Mouse (Mus musculus) left cerebral cortex, adult 2 months (tissue): ENCODE data around the gene Rhbdd1. TPM values are rescaled to one million over a fixed set of nuclear protein-coding genes. Genes with fewer than 3 reads are reported as not detected.

Experiments used
- DNase-seq, 2 experiments: peaks; one replicate each; pipeline ENCODE4 v3.0.0; 2021 to 2022; ENCODE audit warnings: low spot score in 2 of 2, mixed read lengths in 1 of 2; ENCODE audit errors: extremely low spot score in 1 of 2
- H3K27ac ChIP-seq: fragments of 200-600 bp; 2 replicates; pipeline ENCODE4 v1.8.1; 2022
- H3K4me3 ChIP-seq: fragments of 200-600 bp; 2 replicates; pipeline ENCODE4 v1.8.1; 2022
- CTCF ChIP-seq: fragments of 200-600 bp; IDR thresholded peaks from 2 replicates; pipeline ENCODE4 v1.8.1; 2022; ENCODE audit warnings: antibody characterized with exemption, mild to moderate bottlenecking, moderate library complexity
- intact Hi-C: fragments of 180-260 bp; cut with DNase I; formaldehyde crosslinking; loops from one replicate; pipeline ENCODE4 v1.15.1; 2025
- long read RNA-seq, 2 experiments: library from polyadenylated mRNA; stranded (forward); transcript quantifications; one replicate each; pipeline ENCODE4 v2.0.0; 2021; ENCODE audit warnings: borderline mapping rate in 2 of 2
- total RNA-seq, 2 experiments: library from RNA; stranded (reverse); gene quantifications; 2 replicates each; pipeline ENCODE4 v1.2.3; 2021

Gene Rhbdd1
- total RNA-seq, result 1 to 10 TPM; 7.6 to 8.4 TPM
- long read RNA-seq, experiment 1, transcript Rhbdd1-201 (7 exons, 3,636 nt), result major isoform, 6 of 9 reads
- long read RNA-seq, experiment 1, partial matches to known transcripts, result 1 of 9 reads
- long read RNA-seq, experiment 1, other reads (novel, unspliced or antisense), result 2 of 9 reads
- long read RNA-seq, experiment 2, partial matches to known transcripts, result 2 of 7 reads
- long read RNA-seq, experiment 2, other reads (novel, unspliced or antisense), result 1 of 7 reads

DNA sequence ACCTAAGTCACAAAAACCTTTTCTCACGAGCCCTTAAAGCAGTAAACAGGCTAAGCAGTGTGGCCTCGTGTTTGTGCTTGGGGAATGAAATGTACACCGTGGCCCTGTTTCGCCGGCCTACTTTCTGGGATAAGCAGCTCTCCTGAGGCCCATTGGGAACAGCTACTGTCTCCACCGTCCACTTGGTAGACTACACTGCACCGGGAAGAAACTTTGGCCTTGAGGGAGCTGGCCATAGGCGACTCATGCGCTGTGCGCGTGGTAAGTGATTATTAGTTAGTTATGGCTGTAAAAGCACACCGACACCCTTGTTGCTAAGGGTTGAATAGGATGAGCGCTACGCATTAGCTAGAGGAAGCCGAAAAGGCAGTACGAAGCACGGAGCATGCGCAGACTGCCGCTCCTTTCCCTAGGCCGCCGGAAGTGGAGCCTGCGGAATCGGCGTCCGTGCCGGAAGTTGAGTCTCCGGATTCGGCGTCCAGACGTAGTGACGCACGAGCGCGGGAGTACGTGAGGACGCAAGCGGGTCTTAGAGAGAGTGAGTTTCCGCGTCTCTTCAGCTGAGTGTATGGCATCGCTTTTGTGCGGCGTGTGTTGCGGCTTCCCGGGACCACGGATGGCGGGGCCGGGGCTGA is at the start of gene Rhbdd1:
TSS of gene Rhbdd1 (plus strand) at position 342 of the 635 bp plus-strand sequence.
- H3K27ac ChIP-seq, result peak within 1 kb of the TSS; percentile 95
- DNase-seq, result peak; percentile 98
- intact Hi-C loops, result loop anchor here (1.0 to 5.0 kb wide), 2 partner anchors 25 to 116 kb away; partner anchors contain the start of gene Irs1
- peak within 1 kb of the TSS; percentile 85 for H3K4me3 ChIP-seq
- no peak for TF ChIP-seq CTCF

GRCm38 (mm10) chr1:82267547-82267946 is 48.7 kb upstream of the Rhbdd1 start:
- intact Hi-C loops, result no loop called here
- DNase-seq, result no peak
- H3K4me3 ChIP-seq, result no peak overlapping the region
- TF ChIP-seq CTCF, result no peak
- H3K27ac ChIP-seq, result no peak overlapping the region

GRCm38 (mm10) chr1:82272231-82272630 is 44.0 kb upstream of the Rhbdd1 start:
- no peak overlapping the region for H3K4me3 ChIP-seq
- intact Hi-C loops, result no loop called here
- no peak for DNase-seq
- no peak overlapping the region for H3K27ac ChIP-seq
- no peak for TF ChIP-seq CTCF

- intact Hi-C loops, result no loop called here
- no peak for DNase-seq
- TF ChIP-seq CTCF, result no peak
- no peak overlapping the region for H3K4me3 ChIP-seq
- no peak overlapping the region for H3K27ac ChIP-seq
Measured at GRCm38 (mm10) chr1:82273529-82273928, 42.7 kb upstream of the Rhbdd1 start.

- H3K4me3 ChIP-seq, result no peak overlapping the region
- intact Hi-C loops, result no loop called here
- no peak for DNase-seq
- TF ChIP-seq CTCF, result no peak
- H3K27ac ChIP-seq, result no peak overlapping the region
Measured at GRCm38 (mm10) chr1:82274361-82274760, 41.9 kb upstream of the Rhbdd1 start.

GRCm38 (mm10) chr1:82279768-82280167 is 36.5 kb upstream of the Rhbdd1 start:
- no peak overlapping the region for H3K27ac ChIP-seq
- no peak for DNase-seq
- H3K4me3 ChIP-seq, result no peak overlapping the region
- intact Hi-C loops, result no loop called here
- no peak for TF ChIP-seq CTCF

DNA sequence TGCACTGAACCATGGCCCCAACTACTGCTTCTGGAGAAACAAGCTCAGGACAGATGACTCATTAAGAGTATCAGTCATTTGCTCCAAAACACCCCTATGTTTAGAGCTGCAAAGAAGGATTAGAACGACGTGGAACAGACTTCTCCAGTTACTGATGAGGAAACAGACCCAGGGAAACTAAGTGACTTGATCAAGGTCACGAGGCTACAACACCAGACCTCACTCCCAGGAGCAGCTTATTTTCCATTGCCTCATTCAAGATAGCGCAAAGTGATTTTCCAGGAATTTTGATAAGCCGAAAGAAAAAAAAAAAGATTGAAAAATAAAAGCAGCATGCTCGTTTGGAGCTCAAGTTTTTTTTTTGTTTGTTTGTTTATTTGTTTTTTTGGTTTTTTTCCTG is 34.4 kb upstream of the Rhbdd1 start:
- intact Hi-C loops, result no loop called here

DNA sequence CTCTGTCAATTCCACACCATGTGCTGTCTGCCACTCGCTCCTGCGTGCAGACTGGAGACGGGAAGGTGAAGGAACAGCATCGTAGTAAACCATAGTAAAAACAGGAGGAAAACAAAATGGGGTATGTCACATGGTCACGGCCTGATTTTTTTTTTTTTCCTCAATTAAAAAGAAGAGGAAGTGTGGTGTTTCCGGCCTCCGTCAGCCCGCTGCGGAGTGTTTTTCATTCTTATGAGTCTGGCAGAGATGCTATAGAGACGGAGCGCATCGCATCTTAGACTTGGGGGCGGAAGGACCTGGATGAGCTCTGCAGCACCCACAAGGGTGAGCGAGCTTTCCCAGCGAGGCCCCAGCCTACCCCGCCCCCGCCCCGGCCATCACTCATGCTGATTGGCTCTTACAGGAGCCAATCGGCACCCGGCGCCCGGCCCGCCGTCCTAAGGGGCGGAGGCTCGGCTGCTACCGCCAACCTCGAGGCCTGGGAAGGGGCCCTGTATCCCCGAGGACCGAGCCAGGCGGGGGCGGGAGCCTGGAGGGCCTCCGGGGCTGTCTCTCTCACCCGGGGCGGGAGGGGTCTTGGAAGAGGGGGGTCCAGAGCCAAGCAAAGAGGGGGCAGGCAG is 33.1 kb upstream of the Rhbdd1 start:
- Histone ChIP-seq H3K27ac (peak overlapping the region; percentile 82), H3K4me3 (peak overlapping the region; percentile 62)
- intact Hi-C loops, result no loop called here
- TF ChIP-seq CTCF, result no peak
- peak; percentile 86 to 90 for DNase-seq

More for the DNA sequence above, 34.4 kb upstream of the Rhbdd1 start:
- DNase-seq, result no peak
- Histone ChIP-seq H3K4me3 (no peak overlapping the region), H3K27ac (no peak overlapping the region)
- no peak for TF ChIP-seq CTCF

DNA sequence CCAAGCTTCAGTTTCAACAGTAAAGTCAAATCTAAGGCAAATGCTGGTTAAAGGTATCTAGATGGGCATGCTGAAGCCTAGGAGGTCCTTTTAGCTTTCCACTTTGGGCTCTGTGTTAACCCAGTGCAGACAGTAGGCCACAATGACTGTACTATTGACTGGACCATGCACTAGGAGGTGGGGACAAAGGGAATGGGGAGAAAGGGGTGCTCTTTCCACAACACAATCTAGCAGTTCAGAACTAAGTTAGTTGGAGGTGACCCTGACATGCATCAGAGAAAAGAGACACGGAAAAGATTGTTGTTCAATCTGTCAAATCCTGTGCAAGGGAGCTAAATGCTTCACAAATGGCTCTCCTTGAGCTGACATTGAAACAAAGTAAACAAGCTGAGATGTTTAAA is 32.4 kb upstream of the Rhbdd1 start:
- intact Hi-C loops, result no loop called here
- Histone ChIP-seq H3K4me3 (peak overlapping the region; percentile 62), H3K27ac (peak overlapping the region; percentile 82)
- peak in 1 of 2 experiments; percentile 18 for DNase-seq
- TF ChIP-seq CTCF, result no peak

- TF ChIP-seq CTCF, result no peak
- Histone ChIP-seq H3K27ac (peak overlapping the region; percentile 37; the same call in 1 of the 2 replicates), H3K4me3 (peak overlapping the region; percentile 51)
- DNase-seq, result no peak
- intact Hi-C loops, result no loop called here
Measured at GRCm38 (mm10) chr1:82284403-82284802, 31.8 kb upstream of the Rhbdd1 start.

DNA sequence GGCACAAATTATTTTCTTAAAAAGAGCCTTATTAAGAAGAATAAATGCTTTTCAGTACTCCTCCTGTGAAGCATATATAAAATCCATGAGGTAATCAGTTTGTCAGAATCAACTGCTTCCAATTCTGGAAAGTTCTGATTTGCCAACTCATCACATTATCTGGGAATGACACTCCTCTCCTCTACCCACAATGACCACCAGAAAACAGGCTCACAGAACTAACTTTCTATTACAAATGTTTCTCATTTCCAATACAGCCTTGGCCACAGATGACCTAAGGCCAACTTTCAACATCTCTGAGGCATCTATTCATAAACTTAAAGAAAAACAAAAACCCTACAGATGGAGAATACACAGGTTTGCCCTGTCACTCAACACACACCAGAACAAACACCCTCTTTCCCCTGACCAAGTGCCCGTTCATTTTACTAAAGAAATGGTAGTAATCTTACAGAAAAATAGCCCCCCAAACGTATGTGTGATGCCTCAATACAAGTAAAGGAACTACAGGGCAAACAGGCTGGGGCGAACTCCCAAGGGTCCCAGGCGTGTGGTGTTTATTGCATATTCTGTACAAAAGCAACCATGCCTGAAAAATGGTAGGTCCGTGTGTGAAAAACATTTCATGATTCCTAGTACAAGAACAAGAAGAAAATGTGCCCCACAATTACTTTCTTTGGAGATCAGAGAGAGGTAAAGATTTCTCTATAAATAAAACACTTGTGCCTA is 30.6 kb upstream of the Rhbdd1 start:
- Histone ChIP-seq H3K4me3 (peak overlapping the region; percentile 51), H3K27ac (peak overlapping the region; percentile 33; the same call in 1 of the 2 replicates)
- no peak for TF ChIP-seq CTCF
- DNase-seq, result no peak
- intact Hi-C loops, result loop anchor here (5.0 kb wide), 1 partner anchor 168 kb away; no protein-coding TSS in a partner anchor
